Mouse (Mus musculus): ENCODE results near the gene Usp5. TPM values are rescaled to one million over a fixed set of nuclear protein-coding genes. Genes with fewer than 3 reads are reported as not detected.
A peak's percentile ranks its signal among the peaks of the same experiment; 100 is the strongest.

Usp5 gene
- 66.2 and 74.0 TPM in 2 replicates for polyA plus RNA-seq (2012; rRNA removed)

- no peaks in the 10 kb centered on the region for H3K27me3 ChIP-seq (replicated peaks; ENCODE audit: control insufficient read depth, insufficient read depth, low read length)
- peak; percentile 100 for DNase-seq
- H3K27ac ChIP-seq (ENCODE audit: insufficient read depth, low read depth, low read length): peak within 1 kb of the TSS; percentile 84
- no peaks in the 10 kb centered on the region for H3K4me1 ChIP-seq (ENCODE audit: control insufficient read depth, insufficient read depth, low read length)
- peak within 1 kb of the TSS; percentile 72 for H3K4me3 ChIP-seq (ENCODE audit: insufficient read depth, low read depth, low read length)
- under 1% methylated on average over 55 of the region's 55 CpGs for WGBS
- TF ChIP-seq CTCF (conservative IDR thresholded peaks at IDR 0.05; ENCODE audit: insufficient read depth, insufficient read length, low read depth, low read length) (no peak), POLR2A (IDR thresholded peaks at IDR 0.05; ENCODE audit: low read depth, low read length) (peak; percentile 45)
- H3K36me3 ChIP-seq (ENCODE audit: control insufficient read depth, insufficient read depth, low read length): no peaks in the 10 kb centered on the region
These were observed at the start of gene Usp5, which contains the start of gene Cdca3 for GRCm38 (mm10) chr6:124828868-124829798. Gene Usp5, minus strand, starts transcription at chr6:124829484. Gene Cdca3, plus strand, starts transcription at chr6:124829547.

GRCm38 (mm10) chr6:124874348-124874747 is 45.1 kb upstream of the Usp5 start:
- Histone ChIP-seq H3K27me3 (replicated peaks; ENCODE audit: control insufficient read depth, insufficient read depth, low read length) (no peaks in the 10 kb centered on the region), H3K4me3 (ENCODE audit: insufficient read depth, low read depth, low read length) (no peak overlapping the region), H3K27ac (ENCODE audit: insufficient read depth, low read depth, low read length) (no peak overlapping the region), H3K36me3 (ENCODE audit: control insufficient read depth, insufficient read depth, low read length) (no peaks in the 10 kb centered on the region), H3K4me1 (ENCODE audit: control insufficient read depth, insufficient read depth, low read length) (no peaks in the 10 kb centered on the region)
- 41% methylated on average over 2 of the region's 3 CpGs for WGBS
- TF ChIP-seq POLR2A (IDR thresholded peaks at IDR 0.05; ENCODE audit: low read depth, low read length) (no peak), CTCF (conservative IDR thresholded peaks at IDR 0.05; ENCODE audit: insufficient read depth, insufficient read length, low read depth, low read length) (no peak)
- DNase-seq: no peak

GRCm38 (mm10) chr6:124866560-124866959 is 37.3 kb upstream of the Usp5 start:
- H3K4me1 ChIP-seq (ENCODE audit: control insufficient read depth, insufficient read depth, low read length): no peaks in the 10 kb centered on the region

GRCm38 (mm10) chr6:124865766-124866362 is 36.6 kb upstream of the Usp5 start:
- Histone ChIP-seq H3K4me1 (ENCODE audit: control insufficient read depth, insufficient read depth, low read length) (no peaks in the 10 kb centered on the region), H3K36me3 (ENCODE audit: control insufficient read depth, insufficient read depth, low read length) (no peaks in the 10 kb centered on the region), H3K27me3 (replicated peaks; ENCODE audit: control insufficient read depth, insufficient read depth, low read length) (no peaks in the 10 kb centered on the region), H3K4me3 (ENCODE audit: insufficient read depth, low read depth, low read length) (no peak overlapping the region), H3K27ac (ENCODE audit: insufficient read depth, low read depth, low read length) (no peak overlapping the region)
- WGBS: 68% methylated on average over 18 of the region's 18 CpGs
- TF ChIP-seq CTCF (conservative IDR thresholded peaks at IDR 0.05; ENCODE audit: insufficient read depth, insufficient read length, low read depth, low read length): no peak
- TF ChIP-seq POLR2A (IDR thresholded peaks at IDR 0.05; ENCODE audit: low read depth, low read length): no peak
- peak; percentile 54 for DNase-seq

More at GRCm38 (mm10) chr6:124866560-124866959, 37.3 kb upstream of the Usp5 start:
- no peak for DNase-seq
- no peak overlapping the region for H3K4me3 ChIP-seq (ENCODE audit: insufficient read depth, low read depth, low read length)
- no peak overlapping the region for H3K27ac ChIP-seq (ENCODE audit: insufficient read depth, low read depth, low read length)
- H3K27me3 ChIP-seq (replicated peaks; ENCODE audit: control insufficient read depth, insufficient read depth, low read length): no peaks in the 10 kb centered on the region
- no peaks in the 10 kb centered on the region for H3K36me3 ChIP-seq (ENCODE audit: control insufficient read depth, insufficient read depth, low read length)
- 75% methylated on average over 7 of the region's 7 CpGs for WGBS
- no peak for TF ChIP-seq CTCF (conservative IDR thresholded peaks at IDR 0.05; ENCODE audit: insufficient read depth, insufficient read length, low read depth, low read length)
- no peak for TF ChIP-seq POLR2A (IDR thresholded peaks at IDR 0.05; ENCODE audit: low read depth, low read length)

DNA sequence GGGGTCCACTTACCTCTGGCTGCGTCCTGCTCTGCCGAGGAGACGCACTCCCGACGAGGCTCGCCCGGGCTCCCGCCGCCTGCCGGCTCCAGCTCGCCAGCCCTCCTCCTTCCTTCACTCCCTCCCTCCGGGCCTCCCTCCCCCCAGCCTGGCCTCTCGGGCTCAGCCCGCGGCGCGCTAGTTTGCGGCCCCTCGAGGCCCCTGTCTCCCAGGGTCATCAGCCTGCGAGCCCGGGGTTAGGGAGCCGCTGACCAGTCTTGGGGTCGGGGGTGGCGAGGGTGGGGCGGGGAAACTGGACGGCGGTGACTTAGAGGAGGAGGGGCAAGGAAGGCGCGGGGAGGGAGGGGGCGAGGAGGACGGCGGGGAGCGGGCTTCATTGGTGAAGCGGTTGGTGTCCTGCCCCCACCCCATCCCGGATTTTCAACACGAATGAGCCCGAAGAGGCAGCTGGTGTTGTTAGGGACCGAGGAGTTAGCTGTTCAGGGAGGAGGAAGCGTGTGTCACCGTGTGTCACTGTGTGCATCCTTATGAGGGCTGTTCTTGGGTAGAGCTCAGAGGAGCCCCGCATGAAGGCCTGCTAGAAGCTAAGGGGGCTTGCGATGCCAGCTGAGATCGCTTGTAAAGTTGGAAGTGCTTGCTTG is 34.5 kb upstream of the Usp5 start, which contains the start of gene Gpr162:
Gene Gpr162, minus strand, starts transcription at position 326 of the 641 bp plus-strand sequence.
- H3K36me3 ChIP-seq (ENCODE audit: control insufficient read depth, insufficient read depth, low read length): no peaks in the 10 kb centered on the region
- H3K4me1 ChIP-seq (ENCODE audit: control insufficient read depth, insufficient read depth, low read length): no peaks in the 10 kb centered on the region
- H3K4me3 ChIP-seq (ENCODE audit: insufficient read depth, low read depth, low read length): peak within 1 kb of the TSS; percentile 55
- no peak within 1 kb of the TSS for H3K27ac ChIP-seq (ENCODE audit: insufficient read depth, low read depth, low read length)
- 3% methylated on average over 43 of the region's 43 CpGs for WGBS
- DNase-seq: peak; percentile 48
- TF ChIP-seq POLR2A (IDR thresholded peaks at IDR 0.05; ENCODE audit: low read depth, low read length) (no peak), CTCF (conservative IDR thresholded peaks at IDR 0.05; ENCODE audit: insufficient read depth, insufficient read length, low read depth, low read length) (no peak)
- no peaks in the 10 kb centered on the region for H3K27me3 ChIP-seq (replicated peaks; ENCODE audit: control insufficient read depth, insufficient read depth, low read length)

- DNase-seq: no peak
- Histone ChIP-seq H3K4me3 (ENCODE audit: insufficient read depth, low read depth, low read length) (peak overlapping the region; percentile 55), H3K36me3 (ENCODE audit: control insufficient read depth, insufficient read depth, low read length) (no peaks in the 10 kb centered on the region), H3K27me3 (replicated peaks; ENCODE audit: control insufficient read depth, insufficient read depth, low read length) (no peaks in the 10 kb centered on the region), H3K4me1 (ENCODE audit: control insufficient read depth, insufficient read depth, low read length) (no peaks in the 10 kb centered on the region), H3K27ac (ENCODE audit: insufficient read depth, low read depth, low read length) (no peak overlapping the region)
- 0% methylated on average over 11 of the region's 16 CpGs for WGBS
- TF ChIP-seq POLR2A (IDR thresholded peaks at IDR 0.05; ENCODE audit: low read depth, low read length): no peak
- TF ChIP-seq CTCF (conservative IDR thresholded peaks at IDR 0.05; ENCODE audit: insufficient read depth, insufficient read length, low read depth, low read length): no peak
These were observed 33.9 kb upstream of the Usp5 start for GRCm38 (mm10) chr6:124863125-124863657.

Measured in kidney, adult 2 months (tissue).